Mouse (Mus musculus): Measurements from ENCODE around the gene Dlx5.

DNA sequence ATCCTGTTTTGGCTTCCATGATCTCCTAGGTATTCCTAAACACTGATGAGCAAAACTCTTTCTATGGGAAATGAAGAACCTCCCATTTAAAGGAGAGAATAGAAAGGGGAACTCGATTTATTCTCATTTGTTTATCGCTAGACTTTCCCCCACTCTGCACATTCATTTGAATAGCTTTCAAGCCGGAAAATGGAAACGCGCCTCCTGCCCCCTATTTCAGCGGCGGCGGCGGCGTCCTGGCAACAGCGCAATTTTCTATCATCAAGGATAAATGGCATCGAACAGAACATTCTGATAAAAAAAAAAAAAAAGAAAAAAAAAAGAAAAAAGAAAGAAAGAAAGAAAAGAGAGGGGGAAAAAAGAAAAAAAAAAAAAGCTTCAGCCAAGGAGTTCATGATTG, 32.1 kb downstream of the Dlx5 start:
- TF ChIP-seq CTCF (IDR thresholded peaks at IDR 0.05; ENCODE audit: borderline replicate concordance, insufficient read depth, low read depth, low read length) (no peak), POLR2A (IDR thresholded peaks at IDR 0.05; ENCODE audit: borderline replicate concordance, insufficient read depth, low read length) (no peak)

Measured in cerebellum, adult 2 months (tissue).